Mouse (Mus musculus): ENCODE measurements around the gene Eif4a1. TPM values are rescaled to one million over a fixed set of nuclear protein-coding genes. Genes with fewer than 3 reads are reported as not detected.
A peak's percentile ranks its signal among the peaks of the same experiment; 100 is the strongest.

Eif4a1 gene
- polyA plus RNA-seq, 1 experiment = 781 TPM

GRCm38 (mm10) chr11:69699595-69699994 lies 27.4 kb upstream of the Eif4a1 start:
- Histone ChIP-seq H3K27ac (ENCODE audit: insufficient read depth, low read length) (no peak overlapping the region), H3K4me3 (ENCODE audit: insufficient read depth, low read length) (no peak overlapping the region), H3K4me1 (ENCODE audit: control insufficient read depth, insufficient read depth, low read length) (no peaks in the 10 kb centered on the region)
- no peak for TF ChIP-seq POLR2A (IDR thresholded peaks at IDR 0.05; ENCODE audit: low read depth, low read length)
- no peak for TF ChIP-seq CTCF (IDR thresholded peaks at IDR 0.05; ENCODE audit: borderline replicate concordance, insufficient read depth, low read length)

- Histone ChIP-seq H3K4me1 (ENCODE audit: control insufficient read depth, insufficient read depth, low read length) (no peaks in the 10 kb centered on the region), H3K27ac (ENCODE audit: insufficient read depth, low read length) (no peak overlapping the region), H3K4me3 (ENCODE audit: insufficient read depth, low read length) (no peak overlapping the region)
- TF ChIP-seq POLR2A (IDR thresholded peaks at IDR 0.05; ENCODE audit: low read depth, low read length) (no peak), CTCF (IDR thresholded peaks at IDR 0.05; ENCODE audit: borderline replicate concordance, insufficient read depth, low read length) (no peak)
These were observed 26.4 kb upstream of the Eif4a1 start for GRCm38 (mm10) chr11:69698574-69698973.

GRCm38 (mm10) chr11:69697396-69697795 lies 25.2 kb upstream of the Eif4a1 start:
- TF ChIP-seq POLR2A (IDR thresholded peaks at IDR 0.05; ENCODE audit: low read depth, low read length) (no peak), CTCF (IDR thresholded peaks at IDR 0.05; ENCODE audit: borderline replicate concordance, insufficient read depth, low read length) (no peak)
- no peaks in the 10 kb centered on the region for H3K4me1 ChIP-seq (ENCODE audit: control insufficient read depth, insufficient read depth, low read length)
- H3K4me3 ChIP-seq (ENCODE audit: insufficient read depth, low read length) = no peak overlapping the region
- H3K27ac ChIP-seq (ENCODE audit: insufficient read depth, low read length) = no peak overlapping the region

GRCm38 (mm10) chr11:69695361-69696181 lies 23.3 kb upstream of the Eif4a1 start, which contains the start of the genes Tnfsf12 and Tnfsfm13:
Tnfsf12 (minus strand) TSS chr11:69695849.
Tnfsfm13 (minus strand) TSS chr11:69696098.
- TF ChIP-seq POLR2A (IDR thresholded peaks at IDR 0.05; ENCODE audit: low read depth, low read length) (peak; percentile 76), CTCF (IDR thresholded peaks at IDR 0.05; ENCODE audit: borderline replicate concordance, insufficient read depth, low read length) (no peak)
- Histone ChIP-seq H3K27ac (ENCODE audit: insufficient read depth, low read length) (peak within 1 kb of the TSS; percentile 64), H3K4me3 (ENCODE audit: insufficient read depth, low read length) (peak within 1 kb of the TSS; percentile 50), H3K4me1 (ENCODE audit: control insufficient read depth, insufficient read depth, low read length) (no peaks in the 10 kb centered on the region)

GRCm38 (mm10) chr11:69695046-69695360 lies 22.8 kb upstream of the Eif4a1 start:
- Histone ChIP-seq H3K27ac (ENCODE audit: insufficient read depth, low read length) (no peak overlapping the region), H3K4me3 (ENCODE audit: insufficient read depth, low read length) (peak overlapping the region; percentile 50), H3K4me1 (ENCODE audit: control insufficient read depth, insufficient read depth, low read length) (no peaks in the 10 kb centered on the region)
- TF ChIP-seq POLR2A (IDR thresholded peaks at IDR 0.05; ENCODE audit: low read depth, low read length) (no peak; the same call in 1 of the 2 replicates), CTCF (IDR thresholded peaks at IDR 0.05; ENCODE audit: borderline replicate concordance, insufficient read depth, low read length) (no peak)

GRCm38 (mm10) chr11:69693421-69693965 lies 21.3 kb upstream of the Eif4a1 start:
- no peak overlapping the region for H3K27ac ChIP-seq (ENCODE audit: insufficient read depth, low read length)
- TF ChIP-seq CTCF (IDR thresholded peaks at IDR 0.05; ENCODE audit: borderline replicate concordance, insufficient read depth, low read length) (no peak), POLR2A (IDR thresholded peaks at IDR 0.05; ENCODE audit: low read depth, low read length) (no peak)

GRCm38 (mm10) chr11:69692863-69693262 lies 20.6 kb upstream of the Eif4a1 start:
- TF ChIP-seq POLR2A (IDR thresholded peaks at IDR 0.05; ENCODE audit: low read depth, low read length) (no peak), CTCF (IDR thresholded peaks at IDR 0.05; ENCODE audit: borderline replicate concordance, insufficient read depth, low read length) (no peak)
- Histone ChIP-seq H3K27ac (ENCODE audit: insufficient read depth, low read length) (no peak overlapping the region), H3K4me1 (ENCODE audit: control insufficient read depth, insufficient read depth, low read length) (no peaks in the 10 kb centered on the region), H3K4me3 (ENCODE audit: insufficient read depth, low read length) (no peak overlapping the region)

More at GRCm38 (mm10) chr11:69693421-69693965, 21.3 kb upstream of the Eif4a1 start:
- no peak overlapping the region for H3K4me3 ChIP-seq (ENCODE audit: insufficient read depth, low read length)
- no peaks in the 10 kb centered on the region for H3K4me1 ChIP-seq (ENCODE audit: control insufficient read depth, insufficient read depth, low read length)

GRCm38 (mm10) chr11:69692196-69692811 lies 20.1 kb upstream of the Eif4a1 start:
- Histone ChIP-seq H3K4me1 (ENCODE audit: control insufficient read depth, insufficient read depth, low read length) (no peaks in the 10 kb centered on the region), H3K4me3 (ENCODE audit: insufficient read depth, low read length) (no peak overlapping the region), H3K27ac (ENCODE audit: insufficient read depth, low read length) (no peak overlapping the region)
- no peak for TF ChIP-seq POLR2A (IDR thresholded peaks at IDR 0.05; ENCODE audit: low read depth, low read length)
- TF ChIP-seq CTCF (IDR thresholded peaks at IDR 0.05; ENCODE audit: borderline replicate concordance, insufficient read depth, low read length) = no peak

GRCm38 (mm10) chr11:69689891-69690290 lies 17.7 kb upstream of the Eif4a1 start:
- TF ChIP-seq POLR2A (IDR thresholded peaks at IDR 0.05; ENCODE audit: low read depth, low read length) = no peak
- TF ChIP-seq CTCF (IDR thresholded peaks at IDR 0.05; ENCODE audit: borderline replicate concordance, insufficient read depth, low read length) = no peak
- no peak overlapping the region for H3K4me3 ChIP-seq (ENCODE audit: insufficient read depth, low read length)
- H3K27ac ChIP-seq (ENCODE audit: insufficient read depth, low read length) = no peak overlapping the region
- peaks cover 3% of the 10 kb centered on the region; the same call in 1 of the 2 replicates for H3K4me1 ChIP-seq (ENCODE audit: control insufficient read depth, insufficient read depth, low read length)

- Histone ChIP-seq H3K27ac (ENCODE audit: insufficient read depth, low read length) (no peak overlapping the region), H3K4me1 (ENCODE audit: control insufficient read depth, insufficient read depth, low read length) (peaks cover 10% of the 10 kb centered on the region), H3K4me3 (ENCODE audit: insufficient read depth, low read length) (no peak overlapping the region)
- TF ChIP-seq POLR2A (IDR thresholded peaks at IDR 0.05; ENCODE audit: low read depth, low read length) (no peak), CTCF (IDR thresholded peaks at IDR 0.05; ENCODE audit: borderline replicate concordance, insufficient read depth, low read length) (no peak)
These were observed 14.8 kb upstream of the Eif4a1 start for GRCm38 (mm10) chr11:69687061-69687460.

All from embryonic fibroblast, embryonic 13.5 days (primary cell).